Mouse (Mus musculus): ENCODE measurements around the gene Oasl1.
"Not testable (repeated sequence)": the region's sequence is repeated elsewhere in the genome, so short reads cannot be mapped to it uniquely, and the experiment has no call there.

Gene Oasl1

GRCm38 (mm10) chr5:114926153-114926684 is 3.2 kb downstream of the Oasl1 start:
- no peak for DNase-seq (ENCODE audit: low spot score in 2 of 2)

- DNase-seq (ENCODE audit: low spot score in 2 of 2), result no peak
These were observed 3.7 kb downstream of the Oasl1 start for GRCm38 (mm10) chr5:114926753-114927152.

- DNase-seq (ENCODE audit: low spot score in 2 of 2), result no peak
These were observed 8.6 kb downstream of the Oasl1 start for GRCm38 (mm10) chr5:114931626-114932025.

- no peak for DNase-seq (ENCODE audit: low spot score in 2 of 2)
These were observed 10.2 kb downstream of the Oasl1 start for GRCm38 (mm10) chr5:114933206-114933605.

GRCm38 (mm10) chr5:114935838-114936237 is 12.8 kb downstream of the Oasl1 start:
- DNase-seq (ENCODE audit: low spot score in 2 of 2), result no peak

GRCm38 (mm10) chr5:114941138-114941537 is 18.1 kb downstream of the Oasl1 start:
- not testable (repeated sequence) for DNase-seq (ENCODE audit: low spot score in 2 of 2)

- DNase-seq (ENCODE audit: low spot score in 2 of 2), result peak; percentile 78 to 85
These were observed 19.2 kb downstream of the Oasl1 start, which contains the start of gene 2210016L21Rik for GRCm38 (mm10) chr5:114942074-114942765. 2210016L21Rik (plus strand) TSS chr5:114942158.

- no peak for DNase-seq (ENCODE audit: low spot score in 2 of 2)
These were observed 19.7 kb downstream of the Oasl1 start for GRCm38 (mm10) chr5:114942766-114943130.

- peak in 1 of 2 experiments; percentile 49 for DNase-seq (ENCODE audit: low spot score in 2 of 2)
These were observed 22.0 kb downstream of the Oasl1 start for GRCm38 (mm10) chr5:114945072-114945471.

GRCm38 (mm10) chr5:114948891-114949290 is 25.9 kb downstream of the Oasl1 start:
- DNase-seq (ENCODE audit: low spot score in 2 of 2), result peak in 1 of 2 experiments; percentile 61

- peak in 1 of 2 experiments; percentile 49 for DNase-seq (ENCODE audit: low spot score in 2 of 2)
These were observed 26.3 kb downstream of the Oasl1 start for GRCm38 (mm10) chr5:114949316-114949715.

GRCm38 (mm10) chr5:114949812-114950211 is 26.8 kb downstream of the Oasl1 start:
- no peak for DNase-seq (ENCODE audit: low spot score in 2 of 2)

- no peak for DNase-seq (ENCODE audit: low spot score in 2 of 2)
These were observed 27.6 kb downstream of the Oasl1 start for GRCm38 (mm10) chr5:114950669-114951068.

- DNase-seq (ENCODE audit: low spot score in 2 of 2), result no peak
These were observed 28.3 kb downstream of the Oasl1 start for GRCm38 (mm10) chr5:114951279-114951880.

- no peak for DNase-seq (ENCODE audit: low spot score in 2 of 2)
These were observed 30.3 kb downstream of the Oasl1 start for GRCm38 (mm10) chr5:114953326-114953725.

- DNase-seq (ENCODE audit: low spot score in 2 of 2), result no peak
These were observed 35.0 kb downstream of the Oasl1 start for GRCm38 (mm10) chr5:114958069-114958468.

- DNase-seq (ENCODE audit: low spot score in 2 of 2), result no peak
These were observed 38.7 kb downstream of the Oasl1 start for GRCm38 (mm10) chr5:114961590-114962360.

GRCm38 (mm10) chr5:114964315-114964966 is 41.4 kb downstream of the Oasl1 start:
- no peak for DNase-seq (ENCODE audit: low spot score in 2 of 2)

GRCm38 (mm10) chr5:114964967-114965898 is 42.2 kb downstream of the Oasl1 start:
- DNase-seq (ENCODE audit: low spot score in 2 of 2), result no peak

- DNase-seq (ENCODE audit: low spot score in 2 of 2), result no peak
These were observed 44.7 kb downstream of the Oasl1 start for GRCm38 (mm10) chr5:114967523-114968268.

Data from urinary bladder, postnatal 4 days (tissue).